Mouse (Mus musculus): Measurements from ENCODE around the gene Kif2a. TPM values are rescaled to one million over a fixed set of nuclear protein-coding genes. Genes with fewer than 3 reads are reported as not detected.
"Not testable (repeated sequence)": the region's sequence is repeated elsewhere in the genome, so short reads cannot be mapped to it uniquely, and the experiment has no call there.

Gene Kif2a
- polyA plus RNA-seq, 1 experiment = 24.2 TPM

GRCm38 (mm10) chr13:106928296-106928695 lies 93.6 kb downstream of the Kif2a start:
- no peak overlapping the region for H3K27ac ChIP-seq (replicated peaks; ENCODE audit: low read depth, low read length)
- H3K4me1 ChIP-seq (ENCODE audit: control insufficient read depth, insufficient read depth, insufficient read length, low read length) = no peaks in the 10 kb centered on the region; the same call in 1 of the 2 replicates
- H3K4me3 ChIP-seq (ENCODE audit: insufficient read depth, low read depth, low read length) = no peak overlapping the region

GRCm38 (mm10) chr13:106925921-106926320 lies 96.0 kb downstream of the Kif2a start:
- not testable (repeated sequence) for H3K4me3 ChIP-seq (ENCODE audit: insufficient read depth, low read depth, low read length); H3K27ac ChIP-seq (replicated peaks; ENCODE audit: low read depth, low read length); H3K4me1 ChIP-seq (ENCODE audit: control insufficient read depth, insufficient read depth, insufficient read length, low read length)

DNA sequence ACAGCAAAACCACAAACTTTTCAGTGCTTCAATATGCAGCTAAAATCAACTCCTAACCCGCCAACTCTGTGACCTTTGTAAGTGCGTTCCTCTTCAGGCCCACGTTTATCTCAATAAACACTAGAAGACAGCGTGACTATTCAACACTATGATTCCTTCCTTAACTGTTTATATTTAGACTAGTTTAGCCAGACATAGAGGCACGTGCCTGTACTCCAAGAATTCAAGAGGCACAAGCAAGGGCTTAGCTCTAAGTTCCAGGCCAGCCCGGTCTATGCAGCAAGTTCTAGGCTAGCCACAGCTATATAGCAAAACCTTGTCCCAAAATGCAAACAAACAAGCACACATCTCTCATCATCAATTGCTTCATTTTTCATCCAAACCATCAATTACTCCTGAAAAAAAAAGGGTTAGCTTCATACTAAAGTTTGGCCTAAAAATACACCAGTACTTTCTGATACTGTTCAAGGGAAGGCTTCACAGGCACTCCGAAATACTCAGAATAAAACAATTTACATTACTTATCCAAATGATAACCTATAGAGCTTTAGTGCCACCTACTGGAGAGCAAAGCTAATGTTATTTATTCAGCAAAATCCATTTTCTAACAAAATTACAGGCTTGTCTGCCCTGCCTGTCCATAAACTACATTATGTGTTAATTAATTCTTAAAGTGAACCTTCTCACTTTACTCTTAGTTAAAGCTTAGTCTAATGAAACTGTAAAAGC lies 103.4 kb downstream of the Kif2a start:
- no peak overlapping the region for H3K4me3 ChIP-seq (ENCODE audit: insufficient read depth, low read depth, low read length)
- H3K4me1 ChIP-seq (ENCODE audit: control insufficient read depth, insufficient read depth, insufficient read length, low read length) = no peaks in the 10 kb centered on the region
- H3K27ac ChIP-seq (replicated peaks; ENCODE audit: low read depth, low read length) = no peak overlapping the region

- Histone ChIP-seq H3K27ac (replicated peaks; ENCODE audit: low read depth, low read length) (no peak overlapping the region), H3K4me1 (ENCODE audit: control insufficient read depth, insufficient read depth, insufficient read length, low read length) (no peaks in the 10 kb centered on the region), H3K4me3 (ENCODE audit: insufficient read depth, low read depth, low read length) (no peak overlapping the region)
Observed at GRCm38 (mm10) chr13:106913125-106913736, 108.7 kb downstream of the Kif2a start.

- Histone ChIP-seq H3K27ac (replicated peaks; ENCODE audit: low read depth, low read length) (no peak overlapping the region), H3K4me1 (ENCODE audit: control insufficient read depth, insufficient read depth, insufficient read length, low read length) (no peaks in the 10 kb centered on the region), H3K4me3 (ENCODE audit: insufficient read depth, low read depth, low read length) (no peak overlapping the region)
Observed at GRCm38 (mm10) chr13:106910096-106910495, 111.8 kb downstream of the Kif2a start.

Other genes starting within 250 kb of the Kif2a start
- 17.1 and 19.2 TPM in 2 replicates for gene Ipo11, start 85.2 kb downstream of the Kif2a start, polyA plus RNA-seq (2012; ENCODE audit: insufficient read depth, insufficient read length, missing spikeins)
- 4.8 and 5.6 TPM in 2 replicates for gene Dimt1, start 75.0 kb downstream of the Kif2a start, polyA plus RNA-seq (2012; ENCODE audit: insufficient read depth, insufficient read length, missing spikeins)